Mouse (Mus musculus) ovary, postnatal 14 days (tissue): ENCODE measurements at regions not wholly inside any gene's neighbourhood (a gene's known extent, or its start where the extent isn't known, plus 50 kb on each side); places are given as distances from the start of the nearest gene placed in this dataset.

Experiments used
- DNase-seq: peaks from one replicate; pipeline ENCODE4 v3.0.0; 2022; ENCODE audit warnings: low spot score

DNA sequence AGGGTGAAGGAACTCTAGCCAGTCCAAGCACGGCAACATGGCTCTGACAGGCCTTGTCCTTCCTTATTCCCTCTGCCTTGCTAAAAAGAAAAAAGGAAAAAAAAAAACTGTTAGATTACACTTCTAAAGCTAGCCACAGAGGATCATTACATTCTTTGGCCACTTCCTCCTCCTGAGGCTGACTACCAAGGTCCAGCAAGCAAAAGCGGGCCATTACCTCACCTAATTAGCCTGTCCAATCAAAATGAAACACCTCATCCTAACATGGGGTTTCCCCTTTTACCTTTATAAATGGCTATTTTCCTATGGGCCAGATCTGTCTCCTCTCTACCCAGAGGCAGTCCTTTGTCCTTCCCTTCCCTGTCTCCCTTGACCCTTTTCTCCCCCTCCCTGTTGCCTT is 102.2 kb downstream of the Pih1h3b start:
- no peak for DNase-seq

GRCm38 (mm10) chrX:140165966-140166365 is 103.3 kb downstream of the Pih1h3b start:
- DNase-seq = no peak

DNA sequence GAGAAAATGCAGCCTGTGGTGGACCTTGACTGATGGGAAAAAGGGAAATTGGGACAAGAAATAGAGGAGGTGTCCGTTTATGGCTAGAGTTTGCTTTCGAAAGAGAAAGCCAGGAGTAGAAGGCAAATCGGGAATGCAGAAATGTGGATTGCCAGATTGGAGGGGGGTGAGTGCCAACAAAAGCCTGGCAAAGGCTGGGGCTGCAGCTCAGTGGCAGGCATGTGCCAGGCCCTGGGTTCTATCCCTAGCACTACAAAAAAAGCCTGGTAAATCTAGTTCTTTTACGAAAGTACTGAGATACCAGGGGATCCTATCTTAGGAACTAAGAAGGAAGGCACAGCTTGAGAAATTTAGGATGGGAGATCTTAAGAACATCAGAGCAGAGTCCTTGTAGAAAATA is 117.2 kb downstream of the Pih1h3b start:
- DNase-seq = no peak

DNA sequence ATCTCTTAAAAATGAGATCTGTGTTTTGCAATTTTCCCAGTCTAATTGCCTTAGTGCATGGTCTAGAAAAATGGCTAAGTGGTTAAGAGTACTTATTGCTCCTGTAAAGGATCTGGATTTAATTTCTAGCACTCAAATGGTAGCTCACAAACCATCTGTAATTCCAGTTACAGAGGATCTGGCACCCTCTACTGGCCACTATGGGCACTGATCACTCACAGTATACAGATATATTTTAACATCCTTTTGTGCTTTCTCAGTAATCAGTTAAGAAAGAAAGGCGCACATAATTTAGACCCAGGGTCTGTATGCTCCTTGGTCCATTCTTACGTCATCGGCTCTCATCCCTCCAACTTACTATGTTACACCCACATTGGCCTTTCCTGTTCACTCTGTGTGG is 120.3 kb downstream of the Pih1h3b start:
- DNase-seq = no peak

GRCm38 (mm10) chrX:140203676-140204075 is 138.4 kb upstream of the Frmpd3 start:
- no peak for DNase-seq

- no peak for DNase-seq
Observed at GRCm38 (mm10) chrX:140208791-140209190, 133.3 kb upstream of the Frmpd3 start.

DNA sequence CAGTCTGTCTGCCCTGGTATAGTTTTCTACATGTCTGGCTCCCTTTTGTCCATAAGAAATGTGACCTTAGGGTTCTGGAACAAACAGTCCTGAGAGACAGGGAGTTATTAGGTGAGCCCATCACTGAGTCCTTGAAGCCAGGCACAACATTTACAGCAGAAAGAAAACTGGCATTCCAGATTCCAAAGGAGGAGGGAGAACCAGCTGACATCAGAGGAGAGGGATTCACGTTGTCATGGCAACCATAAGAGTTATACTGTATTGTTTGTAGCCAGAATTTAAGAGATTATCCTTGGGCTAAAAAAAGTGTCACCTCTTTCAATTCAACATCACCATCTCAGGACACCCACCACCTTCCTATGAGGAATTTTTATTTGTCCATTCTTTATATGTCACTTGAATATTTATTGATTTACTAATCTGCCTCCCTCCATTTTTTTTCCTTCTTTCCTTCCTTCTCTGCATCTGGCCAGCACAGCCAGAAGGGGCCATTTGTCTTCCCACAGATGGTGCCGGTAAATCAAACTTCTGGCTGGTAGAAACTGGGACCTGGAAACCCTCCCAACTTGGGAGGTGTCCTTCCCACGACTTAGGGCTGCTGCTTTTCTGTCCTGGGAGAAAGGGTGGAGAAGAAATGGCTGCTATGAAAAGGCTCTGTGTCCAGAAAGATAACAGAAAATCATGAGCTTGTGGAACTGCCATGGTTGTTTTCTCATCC is 129.3 kb upstream of the Frmpd3 start:
- no peak for DNase-seq

DNA sequence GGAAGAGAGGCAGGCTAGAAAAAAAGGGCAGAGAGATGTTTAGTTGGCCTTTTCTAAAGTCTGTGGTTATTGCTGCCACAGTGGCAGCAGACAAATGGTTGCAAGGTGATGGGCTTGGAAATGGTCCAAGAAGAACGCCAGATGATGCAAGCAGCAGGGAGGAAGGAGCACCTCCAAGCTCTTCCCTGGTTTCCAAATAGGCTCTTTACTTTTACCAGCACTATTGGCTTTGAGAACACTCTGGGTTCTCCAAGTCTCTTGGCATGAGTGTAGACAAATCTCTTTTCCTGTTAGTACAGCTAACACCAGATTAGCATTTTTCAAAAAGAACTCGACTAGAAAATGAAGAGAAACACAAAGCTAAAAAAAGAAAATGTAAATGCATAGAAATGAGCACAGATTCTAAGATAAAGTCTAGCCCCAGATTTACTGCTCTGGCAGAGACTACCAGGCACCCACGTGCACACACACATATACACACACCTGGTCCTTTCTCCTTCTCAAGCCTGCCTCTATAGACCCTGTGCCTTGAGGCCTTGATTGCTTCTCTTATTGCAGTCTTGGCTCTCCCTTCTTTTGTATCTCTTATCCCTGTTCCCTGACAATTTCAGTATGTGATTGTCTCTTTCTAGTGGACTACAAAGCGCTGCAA is 127.7 kb upstream of the Frmpd3 start:
- DNase-seq = no peak

DNA sequence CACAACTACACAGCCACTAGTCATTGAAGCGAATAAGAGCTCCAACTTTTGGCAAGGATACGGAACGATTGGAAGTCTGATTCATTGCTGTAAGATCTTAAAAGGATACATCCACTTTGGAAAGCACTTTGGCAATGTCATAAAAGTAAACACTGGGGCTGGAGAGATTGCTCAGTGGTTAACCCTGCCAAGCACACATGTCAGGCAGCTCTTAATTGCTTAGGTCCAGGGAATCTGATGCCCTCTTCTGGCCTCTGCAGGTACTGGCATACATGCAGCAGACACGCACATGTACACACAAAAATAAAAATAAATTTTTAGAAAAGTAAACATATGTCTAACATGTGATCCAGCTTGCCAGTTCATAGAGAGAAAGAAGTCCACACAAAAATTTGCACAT is 86.3 kb upstream of the Frmpd3 start:
- no peak for DNase-seq

DNA sequence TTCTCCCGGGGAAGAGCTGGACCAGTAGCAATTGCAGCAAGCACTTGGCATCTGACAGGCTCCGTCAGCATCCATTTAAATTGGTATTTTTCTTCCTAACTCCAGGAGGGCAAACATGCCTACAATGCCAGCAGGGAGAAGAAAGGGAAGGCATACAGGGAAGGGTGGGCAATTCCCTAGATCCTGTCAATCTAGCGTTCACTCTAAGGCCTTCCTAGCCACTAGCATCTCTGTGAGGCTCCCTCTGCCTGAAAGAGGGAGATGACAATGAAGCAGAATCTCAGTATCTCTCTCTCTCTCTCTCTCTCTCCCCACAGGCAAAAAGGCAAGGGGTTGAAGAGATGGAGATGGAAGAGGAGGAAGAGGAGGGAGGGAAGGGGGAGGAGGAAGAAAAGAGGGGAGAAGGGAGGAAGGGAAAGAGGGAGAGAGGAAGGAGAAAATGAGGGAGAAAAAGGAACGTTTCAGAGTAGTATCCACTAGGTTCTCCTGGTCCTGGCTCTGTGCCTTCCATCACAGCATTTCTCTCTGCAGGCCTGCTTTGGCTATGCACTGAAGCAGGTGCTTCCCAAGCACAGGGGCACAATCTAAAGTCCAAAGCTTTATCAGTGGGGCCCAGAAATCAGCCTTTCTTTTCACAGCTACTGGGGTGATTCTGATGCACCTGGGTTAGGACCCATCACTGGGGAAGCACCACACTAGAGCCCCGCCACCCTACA is 72.2 kb upstream of the Frmpd3 start:
- DNase-seq = no peak

GRCm38 (mm10) chrX:140277327-140277947 is 64.6 kb upstream of the Frmpd3 start:
- DNase-seq = no peak

DNA sequence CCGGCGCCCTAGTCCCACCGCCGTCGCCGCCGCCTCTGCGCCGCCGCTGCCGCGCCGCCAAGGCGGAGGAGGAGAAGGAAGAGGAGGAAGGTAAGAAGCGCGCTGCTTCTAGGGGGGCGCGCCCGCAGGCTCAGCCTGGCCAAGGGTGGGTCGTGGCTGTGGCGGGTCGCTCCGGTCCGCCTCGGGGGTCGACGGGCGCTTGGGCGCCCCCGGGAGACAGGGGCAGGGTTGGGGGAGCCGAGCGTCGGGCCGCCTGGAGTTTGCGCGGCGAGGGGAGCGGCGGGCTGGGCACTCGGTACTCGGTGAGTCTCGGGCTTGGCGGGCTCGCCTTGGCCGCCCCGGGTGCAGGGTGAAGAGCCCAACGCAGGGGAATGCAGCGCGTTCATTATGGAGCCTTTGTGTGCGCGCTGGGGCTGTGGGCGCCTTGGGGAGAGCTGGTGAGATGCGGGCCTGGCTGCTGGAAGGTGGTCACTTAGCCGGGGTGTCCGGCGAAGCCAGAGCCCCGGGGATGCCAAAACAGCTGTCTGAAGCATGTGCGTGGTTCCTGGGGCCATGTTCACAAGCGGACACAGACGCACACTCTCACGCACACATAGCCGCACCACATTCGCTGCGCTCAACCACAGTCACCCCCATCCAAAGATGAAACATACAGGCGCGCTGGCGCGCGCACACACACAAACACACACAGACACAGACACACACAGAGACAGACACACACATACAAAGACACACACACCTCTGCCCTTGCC is 63.9 kb upstream of the Frmpd3 start:
- no peak for DNase-seq

- DNase-seq = peak; percentile 2
Observed at GRCm38 (mm10) chrX:140279266-140279665, 62.8 kb upstream of the Frmpd3 start.

DNA sequence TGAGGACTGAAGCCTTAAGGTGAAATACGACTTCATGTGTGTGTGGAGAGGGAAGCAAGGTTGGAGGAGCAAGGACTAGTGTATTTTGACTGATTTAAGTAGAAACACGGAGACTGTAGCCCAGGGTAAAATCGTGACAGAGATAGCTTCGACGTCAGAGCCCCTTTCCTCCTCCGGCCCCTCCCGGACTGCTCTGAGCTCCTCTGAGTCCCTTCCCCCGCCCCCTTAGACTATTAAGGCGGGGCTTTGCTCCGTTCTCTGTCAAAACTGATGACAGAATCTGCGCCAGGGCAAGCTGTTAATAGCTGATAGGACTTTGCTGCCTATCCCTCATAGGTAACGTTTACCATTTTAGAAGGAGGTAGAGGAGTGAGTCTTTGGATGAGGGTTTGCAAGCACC is 62.0 kb upstream of the Frmpd3 start:
- no peak for DNase-seq
